Mouse (Mus musculus): ENCODE results near the gene Tfeb. TPM values are rescaled to one million over a fixed set of nuclear protein-coding genes. Genes with fewer than 3 reads are reported as not detected.

Tfeb gene
- polyA plus RNA-seq, 1 experiment from 2014 or later = 2.8 TPM

- Histone ChIP-seq H3K4me2 (replicated peaks) (no peak overlapping the region), H3K27ac (no peak overlapping the region), H3K36me3 (replicated peaks; ENCODE audit: control insufficient read depth, insufficient read depth) (no peaks in the 10 kb centered on the region), H3K4me3 (replicated peaks; ENCODE audit: low read length) (no peak overlapping the region), H3K27me3 (ENCODE audit: control insufficient read depth, insufficient read depth, low read length) (no peaks in the 10 kb centered on the region), H3K9ac (no peak overlapping the region), H3K4me1 (replicated peaks; ENCODE audit: control insufficient read depth, insufficient read depth, low read length) (0 out of 2 replicates have a peak, but pooled peaks cover 3% of the 10 kb centered on the region), H3K9me3 (ENCODE audit: control insufficient read depth, low read length) (no peaks in the 10 kb centered on the region)
- WGBS = 54% methylated on average over 9 of the region's 9 CpGs
- DNase-seq (ENCODE audit: low spot score) = no peak
- no peak for ATAC-seq (ENCODE audit: low FRiP score)
Measured at GRCm38 (mm10) chr17:47806230-47806629, 69.4 kb downstream of the Tfeb start.

GRCm38 (mm10) chr17:47811265-47811800 is 74.5 kb downstream of the Tfeb start:
- Histone ChIP-seq H3K27ac (no peak overlapping the region), H3K27me3 (ENCODE audit: control insufficient read depth, insufficient read depth, low read length) (no peaks in the 10 kb centered on the region), H3K9me3 (ENCODE audit: control insufficient read depth, low read length) (no peaks in the 10 kb centered on the region), H3K36me3 (replicated peaks; ENCODE audit: control insufficient read depth, insufficient read depth) (no peaks in the 10 kb centered on the region), H3K9ac (no peak overlapping the region), H3K4me3 (replicated peaks; ENCODE audit: low read length) (no peak overlapping the region), H3K4me1 (replicated peaks; ENCODE audit: control insufficient read depth, insufficient read depth, low read length) (peaks cover 8% of the 10 kb centered on the region; the same call in 1 of the 2 replicates), H3K4me2 (replicated peaks) (no peak overlapping the region)
- WGBS = 54% methylated on average over 15 of the region's 15 CpGs
- DNase-seq (ENCODE audit: low spot score) = no peak
- ATAC-seq (ENCODE audit: low FRiP score) = no peak

GRCm38 (mm10) chr17:47812200-47812599 is 75.4 kb downstream of the Tfeb start:
- Histone ChIP-seq H3K27me3 (ENCODE audit: control insufficient read depth, insufficient read depth, low read length) (no peaks in the 10 kb centered on the region), H3K9ac (no peak overlapping the region), H3K4me3 (replicated peaks; ENCODE audit: low read length) (no peak overlapping the region), H3K4me2 (replicated peaks) (no peak overlapping the region), H3K9me3 (ENCODE audit: control insufficient read depth, low read length) (no peaks in the 10 kb centered on the region), H3K27ac (no peak overlapping the region), H3K4me1 (replicated peaks; ENCODE audit: control insufficient read depth, insufficient read depth, low read length) (peaks cover 8% of the 10 kb centered on the region; the same call in 1 of the 2 replicates), H3K36me3 (replicated peaks; ENCODE audit: control insufficient read depth, insufficient read depth) (no peaks in the 10 kb centered on the region)
- WGBS = 88% methylated on average over 6 of the region's 6 CpGs
- no peak for DNase-seq (ENCODE audit: low spot score)
- ATAC-seq (ENCODE audit: low FRiP score) = no peak

- ATAC-seq (ENCODE audit: low FRiP score) = no peak
- H3K9me3 ChIP-seq (ENCODE audit: control insufficient read depth, low read length) = no peaks in the 10 kb centered on the region
- peaks cover 8% of the 10 kb centered on the region; the same call in 1 of the 2 replicates for H3K4me1 ChIP-seq (replicated peaks; ENCODE audit: control insufficient read depth, insufficient read depth, low read length)
- no peaks in the 10 kb centered on the region for H3K36me3 ChIP-seq (replicated peaks; ENCODE audit: control insufficient read depth, insufficient read depth)
- no peak for DNase-seq (ENCODE audit: low spot score)
- WGBS = 74% methylated on average over 5 of the region's 5 CpGs
- H3K27me3 ChIP-seq (ENCODE audit: control insufficient read depth, insufficient read depth, low read length) = no peaks in the 10 kb centered on the region
- no peak overlapping the region for H3K4me2 ChIP-seq (replicated peaks)
- no peak overlapping the region for H3K27ac ChIP-seq
- no peak overlapping the region for H3K9ac ChIP-seq
- H3K4me3 ChIP-seq (replicated peaks; ENCODE audit: low read length) = no peak overlapping the region
Measured at GRCm38 (mm10) chr17:47813616-47814015, 76.8 kb downstream of the Tfeb start.

GRCm38 (mm10) chr17:47814496-47814895 is 77.7 kb downstream of the Tfeb start:
- no peak overlapping the region for H3K4me3 ChIP-seq (replicated peaks; ENCODE audit: low read length)
- peaks cover 8% of the 10 kb centered on the region; the same call in 1 of the 2 replicates for H3K4me1 ChIP-seq (replicated peaks; ENCODE audit: control insufficient read depth, insufficient read depth, low read length)
- H3K9ac ChIP-seq = no peak overlapping the region
- no peaks in the 10 kb centered on the region for H3K27me3 ChIP-seq (ENCODE audit: control insufficient read depth, insufficient read depth, low read length)
- DNase-seq (ENCODE audit: low spot score) (peak; percentile 54), ATAC-seq (ENCODE audit: low FRiP score) (no peak)
- 18% methylated on average over 6 of the region's 6 CpGs for WGBS
- H3K9me3 ChIP-seq (ENCODE audit: control insufficient read depth, low read length) = no peaks in the 10 kb centered on the region
- H3K4me2 ChIP-seq (replicated peaks) = no peak overlapping the region
- no peaks in the 10 kb centered on the region for H3K36me3 ChIP-seq (replicated peaks; ENCODE audit: control insufficient read depth, insufficient read depth)
- H3K27ac ChIP-seq = no peak overlapping the region

- DNase-seq (ENCODE audit: low spot score) = no peak
- Histone ChIP-seq H3K9ac (no peak overlapping the region), H3K27me3 (ENCODE audit: control insufficient read depth, insufficient read depth, low read length) (no peaks in the 10 kb centered on the region), H3K27ac (no peak overlapping the region), H3K4me1 (replicated peaks; ENCODE audit: control insufficient read depth, insufficient read depth, low read length) (peaks cover 8% of the 10 kb centered on the region; the same call in 1 of the 2 replicates), H3K36me3 (replicated peaks; ENCODE audit: control insufficient read depth, insufficient read depth) (no peaks in the 10 kb centered on the region), H3K4me3 (replicated peaks; ENCODE audit: low read length) (no peak overlapping the region), H3K9me3 (ENCODE audit: control insufficient read depth, low read length) (no peaks in the 10 kb centered on the region), H3K4me2 (replicated peaks) (no peak overlapping the region)
- ATAC-seq (ENCODE audit: low FRiP score) = no peak
- 50% methylated on average over 10 of the region's 10 CpGs for WGBS
Measured at GRCm38 (mm10) chr17:47815446-47815845, 78.6 kb downstream of the Tfeb start.

- Histone ChIP-seq H3K27ac (no peak overlapping the region), H3K4me3 (replicated peaks; ENCODE audit: low read length) (no peak overlapping the region), H3K9me3 (ENCODE audit: control insufficient read depth, low read length) (no peaks in the 10 kb centered on the region), H3K4me2 (replicated peaks) (no peak overlapping the region), H3K27me3 (ENCODE audit: control insufficient read depth, insufficient read depth, low read length) (no peaks in the 10 kb centered on the region), H3K9ac (no peak overlapping the region), H3K36me3 (replicated peaks; ENCODE audit: control insufficient read depth, insufficient read depth) (no peaks in the 10 kb centered on the region), H3K4me1 (replicated peaks; ENCODE audit: control insufficient read depth, insufficient read depth, low read length) (peaks cover 8% of the 10 kb centered on the region; the same call in 1 of the 2 replicates)
- WGBS = 81% methylated on average over 13 of the region's 13 CpGs
- DNase-seq (ENCODE audit: low spot score) (no peak), ATAC-seq (ENCODE audit: low FRiP score) (no peak)
Measured at GRCm38 (mm10) chr17:47818038-47818725, 81.4 kb downstream of the Tfeb start.

GRCm38 (mm10) chr17:47821339-47821738 is 84.5 kb downstream of the Tfeb start:
- Histone ChIP-seq H3K9ac (no peak overlapping the region), H3K27me3 (ENCODE audit: control insufficient read depth, insufficient read depth, low read length) (no peaks in the 10 kb centered on the region), H3K36me3 (replicated peaks; ENCODE audit: control insufficient read depth, insufficient read depth) (no peaks in the 10 kb centered on the region), H3K4me1 (replicated peaks; ENCODE audit: control insufficient read depth, insufficient read depth, low read length) (no peaks in the 10 kb centered on the region), H3K4me2 (replicated peaks) (no peak overlapping the region), H3K27ac (no peak overlapping the region), H3K4me3 (replicated peaks; ENCODE audit: low read length) (no peak overlapping the region), H3K9me3 (ENCODE audit: control insufficient read depth, low read length) (no peaks in the 10 kb centered on the region)
- DNase-seq (ENCODE audit: low spot score) = no peak
- WGBS = 60% methylated on average over 8 of the region's 8 CpGs
- ATAC-seq (ENCODE audit: low FRiP score) = no peak

- Histone ChIP-seq H3K27ac (no peak overlapping the region), H3K4me3 (replicated peaks; ENCODE audit: low read length) (no peak overlapping the region), H3K4me2 (replicated peaks) (peak overlapping the region; percentile 91), H3K4me1 (replicated peaks; ENCODE audit: control insufficient read depth, insufficient read depth, low read length) (peaks cover 8% of the 10 kb centered on the region; the same call in 1 of the 2 replicates), H3K27me3 (ENCODE audit: control insufficient read depth, insufficient read depth, low read length) (peaks cover 48% of the 10 kb centered on the region), H3K9ac (no peak overlapping the region), H3K9me3 (ENCODE audit: control insufficient read depth, low read length) (no peaks in the 10 kb centered on the region), H3K36me3 (replicated peaks; ENCODE audit: control insufficient read depth, insufficient read depth) (no peaks in the 10 kb centered on the region)
- DNase-seq (ENCODE audit: low spot score) (no peak), ATAC-seq (ENCODE audit: low FRiP score) (peak; percentile 47; the same call in 1 of the 2 replicates)
- WGBS = 6% methylated on average over 9 of the region's 9 CpGs
Measured at GRCm38 (mm10) chr17:47831161-47831560, 94.3 kb downstream of the Tfeb start.
